Mouse (Mus musculus) monocyte, adult 59 days (primary cell): ENCODE data around the gene Tyw1. TPM values are rescaled to one million over a fixed set of nuclear protein-coding genes. Genes with fewer than 3 reads are reported as not detected.

Experiments
- total RNA-seq, 2 experiments: library from RNA; stranded (reverse); gene quantifications; one replicate each; pipeline ENCODE4 v1.2.4; 2023

The Tyw1 gene
- 10 to 100 TPM; 20.0 to 20.8 TPM for total RNA-seq

DNA sequence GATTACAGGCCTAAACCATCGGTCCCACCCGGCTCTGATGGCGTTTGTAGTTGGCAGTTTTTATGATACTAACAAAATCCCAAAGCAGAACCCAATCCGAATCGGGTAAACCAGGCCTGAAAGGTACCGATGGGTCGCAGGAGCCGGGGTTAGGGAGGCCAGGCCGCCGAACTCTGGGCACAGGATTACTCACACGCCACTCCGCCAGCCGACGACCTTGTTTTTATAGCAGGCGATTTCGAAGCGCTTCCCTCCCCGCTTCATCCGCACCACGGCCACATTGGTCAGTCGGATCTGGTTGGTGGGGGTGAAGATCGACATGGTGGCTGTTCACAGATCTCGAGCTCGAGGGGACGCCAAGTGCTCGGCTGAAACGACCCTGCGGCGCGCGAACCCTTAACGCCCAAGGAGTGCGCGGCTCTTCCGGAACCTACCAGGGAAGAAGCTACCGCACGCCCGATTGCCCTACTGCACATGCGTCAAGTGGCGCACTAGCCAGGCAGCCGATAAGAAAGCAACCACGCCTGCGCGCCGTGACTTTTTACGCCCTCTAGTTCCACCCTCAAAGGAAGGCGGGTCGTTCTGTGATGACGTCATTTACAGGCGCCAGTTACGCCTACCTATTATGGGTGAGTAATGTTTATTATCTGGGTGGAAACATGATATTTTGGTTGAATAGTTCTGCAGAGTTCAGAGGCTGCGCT is at the start of gene Tyw1, which contains the start of gene Sbds:
TSS of gene Tyw1 (plus strand) at position 603 of the 704 bp plus-strand sequence.
TSS of gene Sbds (minus strand) at position 514 of the 704 bp plus-strand sequence.

DNA sequence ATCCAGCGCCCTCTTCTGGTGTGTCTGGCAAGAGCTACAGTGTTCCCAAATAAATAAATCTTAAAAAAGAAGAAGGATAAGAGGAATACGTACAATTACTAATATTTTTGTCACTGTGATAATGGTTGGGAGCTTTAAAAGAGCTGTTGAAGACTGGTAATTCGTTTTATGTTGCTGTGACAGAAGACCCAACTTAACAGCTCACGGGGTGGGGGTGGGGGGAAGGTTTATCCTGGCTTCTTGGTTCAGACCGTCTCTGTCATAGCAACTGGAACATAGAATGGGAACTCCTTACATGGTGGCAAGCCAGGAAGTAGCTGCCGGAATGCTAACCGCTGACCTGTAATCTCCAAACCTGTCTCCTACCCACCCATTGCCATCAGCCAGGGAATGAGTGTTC is 38.6 kb upstream of the Tyw1 start, which contains the start of gene Tmem248:
TSS of gene Tmem248 (plus strand) at position 301 of the 400 bp plus-strand sequence.

DNA sequence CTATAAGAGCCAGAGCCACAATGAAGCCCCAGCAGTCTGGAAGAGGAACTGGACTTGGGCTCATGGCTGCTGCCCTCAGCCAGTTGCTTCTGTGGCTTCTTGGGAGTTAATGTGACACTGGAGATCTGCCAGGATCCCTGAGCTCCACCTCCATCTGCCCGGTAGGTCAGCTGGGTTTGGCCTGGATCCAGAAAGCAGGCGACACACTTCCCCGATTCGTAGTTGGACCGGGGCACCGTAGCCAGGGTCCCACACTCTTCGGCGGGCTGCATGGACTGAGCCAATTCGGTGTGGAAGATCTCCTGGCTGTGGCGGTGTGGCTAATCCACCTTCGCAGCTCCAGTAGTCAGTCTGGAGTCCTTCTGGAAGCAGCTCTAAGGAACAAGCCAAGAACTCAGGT is 113.8 kb downstream of the Tyw1 start, which contains the start of gene Caln1:
TSS of gene Caln1 (plus strand) at position 219 of the 400 bp plus-strand sequence.

DNA sequence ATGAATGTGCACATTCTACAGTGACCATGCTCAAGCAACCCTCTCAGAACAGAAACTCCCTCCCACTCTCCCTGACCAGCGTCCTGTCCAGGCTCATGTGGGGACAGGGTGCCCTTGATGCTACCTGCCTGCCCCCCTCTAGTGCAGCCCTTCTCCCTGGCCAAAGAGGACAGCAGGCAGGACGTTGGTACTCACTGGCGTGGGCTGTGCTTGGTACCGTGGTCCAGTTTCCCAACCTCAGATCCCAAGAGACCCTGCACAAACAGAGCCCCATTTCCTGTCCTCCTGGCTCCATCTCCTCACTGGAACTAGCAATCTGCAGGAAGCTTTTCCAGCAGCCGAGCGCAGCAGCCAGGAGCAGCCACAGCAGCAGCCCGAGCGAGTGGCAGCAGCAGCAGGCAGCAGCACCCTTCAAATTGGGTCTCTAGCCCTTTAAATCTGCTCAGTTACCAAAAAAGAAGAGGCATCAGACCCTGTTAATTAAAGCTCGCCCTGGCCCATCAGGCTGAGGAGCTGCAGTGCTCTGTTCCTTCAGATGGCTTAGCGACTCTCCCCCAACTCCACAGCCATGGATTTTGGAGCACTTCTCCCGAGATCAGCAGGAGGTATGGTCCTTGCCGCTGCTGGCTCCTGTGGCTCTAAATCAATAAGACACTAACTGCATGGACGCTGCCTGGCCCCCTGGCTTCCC is 128.9 kb downstream of the Tyw1 start, which contains the start of gene A330070K13Rik:
TSS of gene A330070K13Rik (minus strand) at position 410 of the 691 bp plus-strand sequence.

Other genes with a start within 250 kb of the Tyw1 start
- 10 to 100 TPM; 34.6 to 37.9 TPM for gene Asl, start 226.4 kb upstream of the Tyw1 start, total RNA-seq
- gene Crcp, start 226.3 kb upstream of the Tyw1 start, total RNA-seq: 10 to 100 TPM; 26.2 to 31.1 TPM
- 10 to 100 TPM; 11.9 to 12.0 TPM for gene Tpst1, start 182.3 kb upstream of the Tyw1 start, total RNA-seq
- 1 to 10 TPM; 2.6 to 3.6 TPM for gene Kctd7, start 110.8 kb upstream of the Tyw1 start, total RNA-seq
- 10 to 100 TPM; 71.8 to 82.7 TPM for gene Rabgef1, start 83.8 kb upstream of the Tyw1 start, total RNA-seq
- gene Tmem248, start 38.5 kb upstream of the Tyw1 start, total RNA-seq: 10 to 100 TPM; 67.9 to 69.7 TPM
- 10 to 100 TPM; 78.5 to 85.1 TPM for gene Sbds, start 89 bp upstream of the Tyw1 start, total RNA-seq
- not detected for gene Caln1, start 113.8 kb downstream of the Tyw1 start, total RNA-seq
- not detected for gene A330070K13Rik, start 129.0 kb downstream of the Tyw1 start, total RNA-seq